Mouse (Mus musculus) heart, adult 2 months (tissue): ENCODE results near the gene Myadm. TPM values are rescaled to one million over a fixed set of nuclear protein-coding genes. Genes with fewer than 3 reads are reported as not detected.
A peak's percentile ranks its signal among the peaks of the same experiment; 100 is the strongest.

Experiments
- DNase-seq, 2 experiments: peaks; one replicate each; pipeline ENCODE4 v3.0.0; 2021
- H3K27ac ChIP-seq: fragments of 200-600 bp; 2 replicates; pipeline ENCODE4 v1.8.1; 2022
- H3K27me3 ChIP-seq: fragments of 200-500 bp; 2 replicates; pipeline ENCODE4 v1.6.1; 2012; ENCODE audit warnings: mild to moderate bottlenecking, low read length, inconsistent platforms, mixed read lengths; ENCODE audit not compliant: control insufficient read depth, insufficient read depth
- H3K36me3 ChIP-seq: fragments of 200-500 bp; 2 replicates; pipeline ENCODE4 v1.6.1; 2012; ENCODE audit warnings: low read length, inconsistent platforms; ENCODE audit not compliant: control insufficient read depth, insufficient read depth
- H3K4me1 ChIP-seq: fragments of 200-500 bp; 2 replicates; pipeline ENCODE4 v1.6.1; 2011; ENCODE audit warnings: low read length; ENCODE audit not compliant: control insufficient read depth, insufficient read depth
- H3K4me3 ChIP-seq: fragments of 200-600 bp; 2 replicates; pipeline ENCODE4 v1.8.1; 2022
- H3K79me2 ChIP-seq: fragments of 200-500 bp; replicated peaks from 2 replicates; pipeline ENCODE4 v1.6.1; 2012; ENCODE audit warnings: mild to moderate bottlenecking, inconsistent platforms, low read length, moderate library complexity, mixed read lengths; ENCODE audit not compliant: control insufficient read depth, insufficient read depth
- H3K9ac ChIP-seq: fragments of 200-500 bp; 2 replicates; pipeline ENCODE4 v1.6.1; 2012; ENCODE audit warnings: low read depth, mild to moderate bottlenecking, control low read depth, inconsistent platforms, low read length, mixed read lengths
- CTCF ChIP-seq: fragments of 200-600 bp; IDR thresholded peaks from 2 replicates; pipeline ENCODE4 v1.8.1; 2022; ENCODE audit warnings: antibody characterized with exemption, mild to moderate bottlenecking, moderate library complexity
- EP300 ChIP-seq: fragments of 200-500 bp; IDR thresholded peaks from 2 replicates; pipeline ENCODE4 v1.6.1; 2011; ENCODE audit warnings: low read depth, low read length, control low read depth; ENCODE audit not compliant: insufficient read depth
- POLR2A ChIP-seq: fragments of 200-500 bp; IDR thresholded peaks from 2 replicates; pipeline ENCODE4 v1.6.1; 2011; ENCODE audit warnings: mild to moderate bottlenecking, low read depth, low read length, control low read depth; ENCODE audit not compliant: insufficient read depth
- WGBS: fragments of 180-500 bp; shearing (Covaris S2); methylation state at CpG from one replicate; pipeline ENCODE4 v1.1.7; 2018; 5-methylcytosine and 5-hydroxymethylcytosine counted together
- intact Hi-C: fragments of 180-260 bp; cut with DNase I; formaldehyde crosslinking; loops from one replicate; pipeline ENCODE4 v1.15.1; 2025
- long read RNA-seq: library from polyadenylated mRNA; stranded (forward); transcript quantifications from one replicate; pipeline ENCODE4 v2.0.0, GENCODE M21; 2021
- polyA plus RNA-seq: library from polyadenylated mRNA; depleted of rRNA; stranded (reverse); fragments of >200 nt; gene quantifications from 2 replicates; pipeline ENCODE4 v1.2.3, GENCODE M21; 2012; rRNA removed
- total RNA-seq, 2 experiments: library from RNA; stranded (reverse); gene quantifications; 2 replicates each; pipeline ENCODE4 v1.2.3; 2021

Gene Myadm
- total RNA-seq: 100 to 1,000 TPM; 131 to 139 TPM
- 397 and 685 TPM in 2 replicates for polyA plus RNA-seq
- long read RNA-seq, full-length matches to known transcripts: 199 of 227 reads
- long read RNA-seq, partial matches to known transcripts: 24 of 227 reads
- long read RNA-seq, other reads (novel, unspliced or antisense): 4 of 227 reads

DNA sequence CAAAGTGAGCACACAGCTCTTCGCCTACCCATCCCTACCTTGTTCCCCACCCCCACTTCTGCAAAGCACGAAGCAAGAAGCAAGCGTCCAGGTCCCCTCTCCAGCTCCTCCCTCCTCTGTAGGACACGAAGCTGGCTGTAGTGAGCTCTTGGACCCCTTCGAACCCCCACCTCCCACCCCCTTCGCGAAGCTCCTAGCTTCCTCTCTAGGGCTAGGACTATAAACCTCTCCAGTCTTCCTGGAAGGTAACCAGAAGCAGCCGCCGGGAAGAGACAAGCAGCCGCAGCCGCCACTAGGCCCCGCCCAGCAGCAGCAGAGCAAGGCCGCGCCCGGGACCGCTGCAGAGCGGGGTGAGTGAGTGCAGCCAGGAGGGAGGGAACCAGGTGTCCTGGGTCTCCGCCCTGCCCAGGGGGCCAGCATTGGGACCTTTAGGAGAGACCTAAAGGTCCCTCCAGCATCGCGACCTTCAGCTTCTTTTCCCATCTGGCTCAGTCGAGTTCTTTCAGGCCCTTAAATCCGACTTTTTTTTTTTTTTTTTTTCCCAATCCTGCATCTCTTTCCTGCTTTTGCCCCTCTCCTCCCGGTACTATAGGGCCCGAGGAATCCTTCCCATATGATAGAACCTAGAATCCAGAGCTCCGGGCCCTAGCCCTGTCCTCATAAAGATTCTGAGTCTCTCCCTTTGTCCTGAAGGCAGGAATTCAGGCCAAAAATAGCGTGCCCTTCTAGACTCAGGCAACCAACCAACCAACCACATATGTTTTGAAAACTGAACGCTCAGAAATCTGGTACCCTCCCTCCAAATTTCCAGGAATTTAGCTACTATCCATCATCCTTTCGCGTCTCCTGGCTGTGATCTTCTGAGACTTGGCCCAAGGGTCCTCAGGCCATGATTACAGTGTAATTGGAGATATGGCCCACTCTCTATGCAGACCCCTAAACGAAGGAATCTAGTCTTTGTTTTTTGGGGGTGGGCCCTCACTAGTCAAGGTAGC, at the start of gene Myadm, which contains the start of gene Prkcg:
Gene Myadm, plus strand, starts transcription at position 105 of the 995 bp plus-strand sequence.
Gene Prkcg, plus strand, starts transcription at position 204 of the 995 bp plus-strand sequence.
- 1% methylated on average over 29 of the region's 30 CpGs for WGBS
- TF ChIP-seq EP300: no peak
- TF ChIP-seq POLR2A: peak; percentile 78
- DNase-seq: peak; percentile 90 to 92
- Histone ChIP-seq H3K4me3 (peak within 1 kb of the TSS; percentile 69), H3K27me3 (no peaks in the 10 kb centered on the region), H3K4me1 (peaks cover 9% of the 10 kb centered on the region), H3K27ac (peak within 1 kb of the TSS; percentile 96), H3K79me2 (peaks cover 2% of the 10 kb centered on the region), H3K36me3 (peaks cover 9% of the 10 kb centered on the region), H3K9ac (peak within 1 kb of the TSS; percentile 84)
- intact Hi-C loops: no loop called here

DNA sequence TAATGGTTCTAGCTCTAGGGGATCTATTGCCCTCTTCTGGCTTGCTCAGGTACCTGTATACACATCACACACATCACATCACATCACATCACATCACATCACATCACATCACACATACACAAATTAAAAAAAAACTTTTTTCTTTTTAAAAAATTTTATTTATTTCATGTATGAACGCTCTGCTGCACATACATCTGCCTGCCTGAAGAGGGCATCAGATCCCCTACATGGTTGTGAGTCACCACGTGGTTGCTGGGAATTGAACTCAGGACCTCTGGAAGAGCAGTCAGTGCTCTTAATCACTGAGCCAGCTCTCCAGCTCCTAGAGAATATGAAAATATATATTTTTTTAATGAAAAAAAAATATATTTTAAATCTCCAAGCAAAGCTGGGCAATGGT, 49.7 kb upstream of the Myadm start:
- H3K9ac ChIP-seq: no peak overlapping the region
- H3K4me3 ChIP-seq: no peak overlapping the region
- TF ChIP-seq CTCF (peak; percentile 24), EP300 (no peak)
- no peaks in the 10 kb centered on the region for H3K4me1 ChIP-seq
- no peaks in the 10 kb centered on the region for H3K27me3 ChIP-seq
- intact Hi-C loops: no loop called here
- no peak for DNase-seq
- no peak overlapping the region for H3K27ac ChIP-seq
- H3K36me3 ChIP-seq: no peaks in the 10 kb centered on the region
- WGBS: 90% methylated on average over 2 of the region's 2 CpGs
- H3K79me2 ChIP-seq: no peaks in the 10 kb centered on the region

DNA sequence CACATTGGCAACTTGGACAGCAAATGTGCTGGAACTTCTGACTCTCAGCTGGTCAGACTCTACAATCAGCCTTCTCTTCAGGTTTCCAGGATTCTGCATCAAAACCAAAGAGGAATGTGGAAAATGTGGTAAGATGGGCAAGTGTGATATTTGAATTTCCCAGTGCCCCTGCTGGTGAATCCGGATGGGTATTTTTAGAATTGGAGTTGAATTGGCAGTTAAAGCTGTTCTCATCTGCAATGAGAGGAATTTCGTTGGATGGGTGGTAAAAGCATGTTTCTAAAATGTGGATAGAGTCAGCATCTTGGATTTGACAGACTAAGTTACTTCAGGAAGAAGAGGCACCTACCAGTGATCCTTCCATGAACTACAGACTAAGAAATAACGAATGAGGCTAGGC, 28.2 kb upstream of the Myadm start:
- TF ChIP-seq CTCF: no peak
- TF ChIP-seq EP300: no peak
- TF ChIP-seq POLR2A: no peak
- no peak overlapping the region for H3K27ac ChIP-seq
- no peaks in the 10 kb centered on the region for H3K27me3 ChIP-seq
- H3K4me3 ChIP-seq: no peak overlapping the region
- H3K79me2 ChIP-seq: no peaks in the 10 kb centered on the region
- no peaks in the 10 kb centered on the region for H3K4me1 ChIP-seq
- intact Hi-C loops: loop anchor here (5.0 kb wide), 2 partner anchors 42 to 67 kb away; no protein-coding TSS in a partner anchor
- H3K9ac ChIP-seq: no peak overlapping the region
- no peaks in the 10 kb centered on the region for H3K36me3 ChIP-seq
- 61% methylated on average over 3 of the region's 3 CpGs for WGBS
- DNase-seq: no peak

DNA sequence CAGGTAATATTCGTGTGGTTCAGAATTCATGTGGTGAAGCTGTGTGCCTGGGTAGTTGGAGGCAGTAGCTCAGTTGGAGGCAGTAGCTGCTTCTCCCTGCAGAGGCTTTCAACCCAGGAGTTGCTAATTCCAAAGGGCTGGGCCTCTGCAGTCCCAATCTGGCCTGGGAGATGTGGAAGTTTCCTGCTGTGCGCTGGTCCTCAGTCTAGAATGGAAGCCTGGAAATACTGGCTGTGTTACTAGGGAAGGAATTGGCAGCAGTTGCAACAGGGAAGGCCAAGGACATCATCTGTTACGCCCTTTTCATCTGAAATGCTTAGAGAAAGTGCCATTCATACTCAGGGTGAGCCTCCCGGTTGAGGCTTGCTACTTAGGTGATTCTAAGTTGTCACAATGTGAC, 27.4 kb upstream of the Myadm start:
- intact Hi-C loops: loop anchor here (5.0 kb wide), 2 partner anchors 41 to 66 kb away; no protein-coding TSS in a partner anchor
- DNase-seq: no peak
- Histone ChIP-seq H3K27ac (no peak overlapping the region), H3K27me3 (no peaks in the 10 kb centered on the region), H3K79me2 (no peaks in the 10 kb centered on the region), H3K4me1 (no peaks in the 10 kb centered on the region), H3K9ac (no peak overlapping the region), H3K36me3 (no peaks in the 10 kb centered on the region), H3K4me3 (no peak overlapping the region)
- 46% methylated on average over 4 of the region's 4 CpGs for WGBS
- no peak for TF ChIP-seq CTCF
- TF ChIP-seq EP300: no peak
- TF ChIP-seq POLR2A: no peak

DNA sequence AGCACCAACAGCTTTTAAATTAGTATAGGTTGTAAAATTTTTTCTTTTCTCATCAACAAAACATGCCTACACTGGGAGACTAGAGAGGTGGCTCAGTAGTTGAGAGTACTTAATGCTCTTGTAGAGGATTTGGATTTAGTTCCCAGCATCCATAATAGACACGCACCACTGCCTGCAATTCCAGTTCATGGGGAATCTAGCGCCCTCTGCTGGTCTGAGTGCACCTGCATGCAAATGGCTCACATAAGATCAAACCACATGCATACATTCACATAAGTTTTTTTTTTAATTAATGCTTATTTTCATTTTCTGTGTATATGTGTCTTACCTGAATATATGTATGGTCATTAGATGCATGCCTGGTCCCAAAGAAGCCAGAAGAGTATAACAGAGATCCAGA, 26.1 kb upstream of the Myadm start:
- intact Hi-C loops: loop anchor here (5.0 kb wide), 2 partner anchors 40 to 65 kb away; no protein-coding TSS in a partner anchor
- WGBS: 21% methylated on average over 2 of the region's 2 CpGs
- Histone ChIP-seq H3K27ac (no peak overlapping the region), H3K4me3 (no peak overlapping the region), H3K36me3 (no peaks in the 10 kb centered on the region), H3K4me1 (no peaks in the 10 kb centered on the region), H3K79me2 (no peaks in the 10 kb centered on the region), H3K27me3 (no peaks in the 10 kb centered on the region), H3K9ac (no peak overlapping the region)
- TF ChIP-seq EP300 (no peak), POLR2A (no peak), CTCF (peak; percentile 81)
- peak; percentile 29 to 60 for DNase-seq

DNA sequence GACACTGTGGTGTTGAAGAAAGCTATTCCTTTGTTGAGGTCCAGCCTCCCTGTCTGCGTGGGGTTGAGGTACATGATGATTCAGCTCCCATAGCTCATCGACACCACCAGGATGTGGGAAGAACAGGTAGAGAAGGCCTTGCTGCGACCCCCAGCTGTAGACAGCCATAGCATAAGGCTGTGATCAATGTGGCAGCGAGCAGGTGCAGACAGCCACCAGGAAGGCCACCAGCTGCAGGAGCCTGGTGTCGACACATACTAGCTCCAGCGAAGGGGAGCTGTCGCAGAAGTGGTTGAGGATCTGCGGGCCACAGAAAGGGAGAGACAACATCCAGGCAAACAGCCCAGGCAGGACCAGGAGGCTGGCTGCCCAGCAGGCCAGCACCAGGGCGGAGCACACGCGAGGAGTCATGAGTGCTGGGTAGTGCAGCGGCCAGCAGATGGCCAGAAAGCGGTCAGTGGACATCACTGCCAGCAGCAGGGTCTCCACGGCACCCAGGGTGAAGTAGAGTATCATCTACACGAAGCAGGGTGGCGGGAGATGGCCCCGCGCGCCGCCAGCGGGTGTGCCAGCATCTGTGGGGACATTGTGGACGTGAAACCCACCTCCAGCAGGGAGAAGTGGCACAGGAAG, 24.4 kb upstream of the Myadm start:
- Histone ChIP-seq H3K9ac (peak overlapping the region; percentile 31), H3K36me3 (no peaks in the 10 kb centered on the region), H3K79me2 (no peaks in the 10 kb centered on the region), H3K27me3 (no peaks in the 10 kb centered on the region), H3K4me1 (no peaks in the 10 kb centered on the region), H3K4me3 (no peak overlapping the region; the same call in 1 of the 2 replicates), H3K27ac (no peak overlapping the region)
- no peak for TF ChIP-seq POLR2A
- TF ChIP-seq CTCF: peak; percentile 51
- no peak for TF ChIP-seq EP300
- DNase-seq: no peak
- intact Hi-C loops: loop anchor here (5.0 kb wide), 2 partner anchors 38 to 63 kb away; no protein-coding TSS in a partner anchor
- WGBS: 27% methylated on average over 22 of the region's 22 CpGs
